Mouse (Mus musculus) midbrain, embryonic 14.5 days (tissue): Measurements from ENCODE around the gene Sec14l2. TPM values are rescaled to one million over a fixed set of nuclear protein-coding genes. Genes with fewer than 3 reads are reported as not detected.

Experiments used
- ATAC-seq: fragments of 200-750 bp; cut with Nextera tagmentation; 2 replicates; pipeline ENCODE4 v1.8.0; 2017; ENCODE audit warnings: moderate number of reproducible peaks, moderate library complexity; ENCODE audit not compliant: low FRiP score, low TSS enrichment
- DNase-seq: peaks from one replicate; pipeline ENCODE4 v3.0.0-alpha.2; 2015
- H3K27ac ChIP-seq: fragments of 300-500 bp; sonication (generic); replicated peaks from 2 replicates; pipeline ENCODE4 v1.5.1; 2014; ENCODE audit warnings: mild to moderate bottlenecking, low read depth, low read length, moderate library complexity
- H3K27me3 ChIP-seq: fragments of 300-500 bp; sonication (generic); 2 replicates; pipeline ENCODE4 v1.6.1; 2014; ENCODE audit warnings: low read length, control low read depth, mixed read lengths; ENCODE audit not compliant: control insufficient read depth, insufficient read depth
- H3K36me3 ChIP-seq: fragments of 300-500 bp; sonication (generic); 2 replicates; pipeline ENCODE4 v1.6.1; 2014; ENCODE audit warnings: low read length, control low read depth; ENCODE audit not compliant: control insufficient read depth, insufficient read depth
- H3K4me1 ChIP-seq: fragments of 300-500 bp; sonication (generic); 2 replicates; pipeline ENCODE4 v1.6.1; 2014; ENCODE audit warnings: mild to moderate bottlenecking, antibody characterized with exemption, low read length, control low read depth; ENCODE audit not compliant: control insufficient read depth, insufficient read depth
- H3K4me2 ChIP-seq: fragments of 300-500 bp; sonication (generic); 2 replicates; pipeline ENCODE4 v1.6.1; 2014; ENCODE audit warnings: mild to moderate bottlenecking, low read length, moderate library complexity
- H3K4me3 ChIP-seq: fragments of 300-500 bp; sonication (generic); replicated peaks from 2 replicates; pipeline ENCODE4 v1.5.1; 2014; ENCODE audit warnings: low read depth, low read length
- H3K9ac ChIP-seq: fragments of 300-500 bp; sonication (generic); replicated peaks from 2 replicates; pipeline ENCODE4 v1.6.1; 2014; ENCODE audit warnings: mild to moderate bottlenecking, low read length, moderate library complexity
- H3K9me3 ChIP-seq: fragments of 300-500 bp; sonication (generic); 2 replicates; pipeline ENCODE4 v1.6.1; 2016; ENCODE audit warnings: low read length, control low read depth, mixed read lengths; ENCODE audit not compliant: control insufficient read depth
- WGBS: fragments of 180-500 bp; shearing (Covaris S2); extraction: QIAGEN DNeasy Blood & Tissue Kit; methylation state at CpG from one replicate; pipeline ENCODE4 v1.1.7; 2014; 5-methylcytosine and 5-hydroxymethylcytosine counted together
- polyA plus RNA-seq: library from polyadenylated mRNA; unstranded; fragments of >200 nt; fragmentation: Nextera tagmentation; extraction: Ambion mirVana; gene quantifications from 2 replicates; pipeline ENCODE4 v1.2.1, GENCODE M21; 2014

Sec14l2 gene
- polyA plus RNA-seq = 2.0 and 3.3 TPM in 2 replicates

DNA sequence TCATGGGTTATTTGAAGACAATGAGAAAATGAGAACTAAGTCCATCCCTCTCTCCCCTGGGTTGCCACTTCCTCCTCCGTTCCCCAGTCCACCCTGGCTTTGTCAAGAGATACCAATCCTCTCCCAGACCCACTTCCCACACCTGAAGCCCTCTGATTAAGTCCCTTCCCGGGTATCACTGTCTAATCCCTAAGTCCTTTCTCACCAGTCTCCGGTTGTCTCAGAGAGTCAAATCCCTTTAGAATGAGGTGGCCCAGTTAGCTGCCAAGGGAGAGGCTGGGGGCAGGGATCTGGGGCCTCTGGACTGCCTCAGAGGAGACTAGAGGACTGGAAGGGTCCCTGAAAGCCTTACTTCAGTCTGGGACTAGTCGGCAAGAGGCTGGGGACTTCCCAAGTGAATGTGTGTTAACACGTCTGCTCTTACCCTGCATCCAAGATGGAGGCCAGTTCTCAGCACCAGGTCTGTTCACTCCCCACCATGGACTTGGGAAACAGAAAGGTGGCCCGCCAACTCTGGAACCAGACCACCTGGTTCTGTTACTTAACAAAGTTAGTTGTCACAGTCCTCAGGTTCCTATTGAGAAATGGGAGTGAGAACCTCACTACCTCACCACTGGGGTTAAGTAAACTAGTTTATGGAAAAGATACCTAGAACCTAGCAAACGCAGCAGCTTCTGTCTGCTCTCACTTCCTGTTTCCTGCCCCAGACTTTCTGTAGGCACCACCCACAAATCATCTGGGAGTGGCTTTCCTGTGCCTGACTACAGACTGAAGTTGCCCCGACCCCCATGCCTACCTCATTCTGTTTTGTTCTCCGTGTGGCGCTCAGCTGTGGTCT, at the start of gene Sec14l2:
Sec14l2 (minus strand) TSS at position 674 of the 838 bp plus-strand sequence.
- 68% methylated on average over 10 of the region's 10 CpGs for WGBS
- DNase-seq = no peak

DNA sequence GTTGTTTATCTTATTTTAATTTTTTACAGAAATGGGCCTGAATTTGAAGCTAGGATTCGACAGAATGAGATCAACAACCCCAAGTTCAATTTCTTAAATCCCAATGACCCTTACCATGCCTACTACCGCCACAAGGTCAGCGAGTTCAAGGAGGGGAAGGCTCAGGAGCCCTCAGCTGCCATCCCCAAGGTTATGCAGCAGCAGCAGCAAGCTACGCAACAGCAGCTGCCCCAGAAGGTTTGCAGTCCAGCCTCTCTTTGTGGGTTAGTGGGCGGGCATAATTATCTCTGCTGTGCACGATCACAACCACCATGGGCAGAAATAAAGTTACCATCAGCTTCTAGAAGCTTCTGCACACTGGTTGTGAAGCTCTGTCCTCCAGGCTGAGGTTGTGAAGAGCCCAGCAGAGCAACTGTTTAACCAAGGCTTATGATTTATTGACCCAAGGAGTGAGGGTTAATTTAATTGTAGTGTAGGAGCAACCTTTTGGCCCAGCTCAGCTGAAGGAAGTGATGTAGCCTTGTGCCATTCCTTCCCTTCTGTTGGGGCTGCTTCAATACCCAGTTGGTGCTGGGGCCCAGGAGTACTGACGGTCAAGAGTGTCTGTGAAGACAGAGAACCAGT, 43.4 kb upstream of the Sec14l2 start:
- Histone ChIP-seq H3K4me3 (no peak overlapping the region), H3K4me1 (peaks cover 11% of the 10 kb centered on the region), H3K27ac (no peak overlapping the region), H3K36me3 (peaks cover 98% of the 10 kb centered on the region), H3K4me2 (no peak overlapping the region), H3K9me3 (no peaks in the 10 kb centered on the region), H3K27me3 (no peaks in the 10 kb centered on the region), H3K9ac (no peak overlapping the region)
- DNase-seq (no peak), ATAC-seq (no peak)
- WGBS = 93% methylated on average over 7 of the region's 7 CpGs

More for the DNA sequence above, at the start of gene Sec14l2:
- Histone ChIP-seq H3K27ac (no peak within 1 kb of the TSS), H3K4me1 (peaks cover 4% of the 10 kb centered on the region), H3K9ac (no peak within 1 kb of the TSS), H3K9me3 (peaks cover 4% of the 10 kb centered on the region; the same call in 1 of the 2 replicates), H3K4me2 (no peak within 1 kb of the TSS), H3K36me3 (no peaks in the 10 kb centered on the region), H3K4me3 (no peak within 1 kb of the TSS), H3K27me3 (no peaks in the 10 kb centered on the region)
- no peak for ATAC-seq

DNA sequence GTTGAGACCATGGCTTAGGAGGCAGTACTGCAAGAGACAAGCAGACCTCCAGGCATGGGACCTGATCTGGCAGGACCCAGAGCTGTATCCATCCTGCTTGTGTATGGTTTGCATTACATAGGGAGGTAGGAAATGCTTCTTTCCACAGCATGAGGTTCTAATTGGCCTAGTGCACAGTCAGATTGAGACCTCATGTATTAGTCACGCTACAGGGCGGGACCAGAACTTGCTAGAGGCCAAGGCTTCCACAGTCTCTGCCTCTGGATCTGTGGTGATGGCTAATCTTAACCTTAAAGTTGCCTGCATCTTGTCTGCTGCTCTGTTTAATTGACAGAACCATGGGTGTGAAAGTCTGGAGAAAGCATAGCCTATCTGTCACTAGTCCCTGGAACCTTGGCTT, 41.5 kb upstream of the Sec14l2 start:
- DNase-seq (no peak), ATAC-seq (no peak)
- H3K4me3 ChIP-seq = no peak overlapping the region
- H3K27ac ChIP-seq = no peak overlapping the region
- H3K36me3 ChIP-seq = peaks cover 85% of the 10 kb centered on the region
- WGBS = 92% methylated on average over 2 of the region's 2 CpGs
- H3K9ac ChIP-seq = no peak overlapping the region
- no peaks in the 10 kb centered on the region for H3K9me3 ChIP-seq
- peaks cover 20% of the 10 kb centered on the region for H3K4me1 ChIP-seq
- no peak overlapping the region for H3K4me2 ChIP-seq
- H3K27me3 ChIP-seq = no peaks in the 10 kb centered on the region

DNA sequence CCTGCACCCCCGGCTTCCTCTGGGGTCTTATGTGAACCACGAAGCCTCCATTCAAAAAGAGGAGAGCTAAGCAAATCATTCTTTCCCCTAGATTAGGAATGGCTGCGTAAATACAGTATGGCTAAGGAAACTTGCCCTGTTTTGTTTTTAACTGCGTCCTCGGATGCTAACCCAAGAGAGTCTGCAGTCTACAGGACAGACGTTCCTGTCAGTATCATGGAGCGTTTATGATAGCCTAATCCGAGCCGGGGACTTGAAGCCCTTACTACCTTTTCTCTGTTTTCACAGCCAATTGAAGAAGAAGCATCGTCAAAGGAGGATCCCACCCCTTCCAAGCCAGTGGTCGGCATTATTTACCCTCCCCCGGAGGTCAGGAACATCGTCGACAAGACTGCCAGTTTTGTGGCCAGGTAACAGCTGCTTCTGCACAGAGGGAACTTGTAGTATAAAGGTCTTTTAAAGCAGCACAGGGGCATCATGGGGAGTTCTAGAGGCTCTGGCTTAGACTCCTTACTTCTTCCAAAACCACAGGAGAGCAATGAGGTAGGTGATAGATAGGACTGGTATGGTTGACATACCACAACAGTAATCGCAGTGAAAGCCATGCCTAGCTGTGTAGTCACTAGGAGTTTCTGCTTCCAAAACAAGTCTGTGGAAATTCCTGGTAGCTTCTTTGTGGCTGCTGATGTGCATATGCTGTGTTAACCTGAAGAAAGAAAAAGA, 37.7 kb upstream of the Sec14l2 start:
- no peak; the same call in 1 of the 2 replicates for ATAC-seq
- no peak for DNase-seq
- peaks cover 48% of the 10 kb centered on the region for H3K36me3 ChIP-seq
- WGBS = 10% methylated on average over 15 of the region's 15 CpGs
- peak overlapping the region; percentile 76 for H3K9ac ChIP-seq
- H3K27ac ChIP-seq = peak overlapping the region; percentile 93
- no peaks in the 10 kb centered on the region for H3K9me3 ChIP-seq
- peak overlapping the region; percentile 89 for H3K4me2 ChIP-seq
- H3K4me3 ChIP-seq = peak overlapping the region; percentile 85
- H3K4me1 ChIP-seq = peaks cover 24% of the 10 kb centered on the region
- H3K27me3 ChIP-seq = no peaks in the 10 kb centered on the region

DNA sequence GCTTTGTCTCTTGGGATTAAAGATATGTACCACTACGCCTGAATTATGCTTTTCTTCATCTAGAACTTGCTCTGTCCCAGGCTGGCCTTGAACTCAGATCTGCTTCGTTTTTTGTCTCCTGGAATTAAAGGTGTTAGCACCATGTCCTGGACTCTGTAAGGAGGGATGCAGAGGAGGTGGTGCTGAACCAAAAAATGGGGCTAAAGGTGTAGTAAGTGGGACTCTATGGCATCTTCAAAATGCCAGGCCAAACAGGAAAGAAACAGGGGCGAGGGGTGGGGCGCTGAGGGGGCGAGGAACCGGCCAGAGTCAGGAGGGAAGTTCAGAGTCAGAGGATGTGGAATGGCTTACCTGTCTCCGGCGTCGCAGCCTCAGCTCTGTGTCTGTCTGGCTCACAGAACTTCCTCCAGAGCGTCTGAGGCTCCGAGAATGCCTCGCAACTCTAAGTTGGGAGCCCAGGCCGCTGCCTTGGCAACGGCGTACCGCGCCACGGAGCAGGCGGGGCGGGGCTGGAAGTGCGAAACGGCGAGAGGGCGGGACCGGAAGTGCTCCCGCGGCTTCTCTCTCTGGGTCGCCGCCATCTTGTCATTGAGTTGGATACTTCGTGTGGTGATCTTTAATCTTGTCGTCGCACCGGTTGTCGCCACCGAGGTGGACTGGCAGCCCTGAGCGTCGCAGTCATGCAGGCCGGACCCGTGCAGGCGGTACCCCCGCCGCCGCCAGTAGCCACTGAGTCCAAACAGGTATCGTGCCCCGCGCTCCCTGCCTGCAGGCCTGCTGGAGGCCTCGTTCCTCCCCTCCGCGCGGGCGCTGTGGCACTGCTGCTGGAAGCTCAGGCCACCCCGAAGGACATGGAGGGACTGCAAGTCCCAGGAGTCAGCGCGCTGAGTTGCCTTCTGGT, 36.8 kb upstream of the Sec14l2 start, which contains the start of the genes Ccdc157 and Sf3a1:
Ccdc157 (minus strand) TSS at position 486 of the 901 bp plus-strand sequence.
Sf3a1 (plus strand) TSS at position 543 of the 901 bp plus-strand sequence.
- Histone ChIP-seq H3K9me3 (no peaks in the 10 kb centered on the region), H3K9ac (peak within 1 kb of the TSS; percentile 76), H3K4me3 (peak within 1 kb of the TSS; percentile 85), H3K4me2 (peak within 1 kb of the TSS; percentile 89), H3K27me3 (no peaks in the 10 kb centered on the region), H3K27ac (peak within 1 kb of the TSS; percentile 93), H3K36me3 (peaks cover 39% of the 10 kb centered on the region), H3K4me1 (peaks cover 24% of the 10 kb centered on the region)
- DNase-seq = peak; percentile 97
- peak; percentile 98 for ATAC-seq
- 2% methylated on average over 54 of the region's 54 CpGs for WGBS

DNA sequence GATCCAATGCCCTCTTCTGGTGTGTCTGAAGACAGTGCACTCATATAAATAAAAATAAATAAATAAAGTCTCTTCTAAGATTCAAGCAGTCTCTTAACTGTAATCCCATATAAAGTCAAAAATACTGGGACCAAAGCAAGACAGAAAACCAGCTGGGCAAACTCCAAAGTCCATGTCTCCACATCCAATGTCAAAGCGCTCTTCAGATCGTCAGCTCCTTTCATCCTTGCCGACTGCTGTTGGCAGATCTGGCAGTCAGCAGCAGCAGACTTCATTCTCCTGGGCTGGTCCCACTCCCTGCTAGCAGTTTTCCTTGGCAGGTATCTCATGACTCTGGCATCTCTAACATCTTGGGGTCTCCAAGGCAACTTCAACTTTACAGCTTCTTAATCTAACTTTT, 35.5 kb upstream of the Sec14l2 start:
- DNase-seq (no peak), ATAC-seq (no peak)
- no peak overlapping the region for H3K4me3 ChIP-seq
- H3K9ac ChIP-seq = no peak overlapping the region
- peaks cover 24% of the 10 kb centered on the region for H3K4me1 ChIP-seq
- H3K36me3 ChIP-seq = peaks cover 25% of the 10 kb centered on the region
- WGBS = 94% methylated on average over 3 of the region's 3 CpGs
- no peak overlapping the region for H3K4me2 ChIP-seq
- no peaks in the 10 kb centered on the region for H3K27me3 ChIP-seq
- H3K9me3 ChIP-seq = no peaks in the 10 kb centered on the region
- H3K27ac ChIP-seq = no peak overlapping the region

DNA sequence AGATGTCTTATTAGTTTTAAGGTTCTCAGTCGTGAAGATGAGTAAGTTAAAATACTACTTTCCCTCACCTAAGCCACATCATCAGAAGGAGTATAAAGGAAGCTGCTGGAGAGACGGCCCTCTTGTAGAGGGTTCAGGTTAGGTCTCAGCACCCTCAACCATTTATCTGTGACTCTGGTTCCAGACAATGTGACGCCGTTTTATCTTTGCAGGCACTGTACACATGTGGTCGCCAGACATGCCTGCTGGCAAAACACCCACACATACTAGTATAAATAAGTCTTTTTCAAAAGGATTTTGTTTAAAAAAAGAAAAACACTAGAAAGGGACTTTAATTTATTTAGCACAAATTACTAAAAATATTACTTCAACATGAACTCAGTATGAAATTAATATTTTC, 32.4 kb upstream of the Sec14l2 start:
- Histone ChIP-seq H3K36me3 (no peaks in the 10 kb centered on the region), H3K27me3 (no peaks in the 10 kb centered on the region), H3K4me2 (no peak overlapping the region), H3K4me1 (peaks cover 6% of the 10 kb centered on the region; the same call in 1 of the 2 replicates), H3K27ac (no peak overlapping the region), H3K9me3 (no peaks in the 10 kb centered on the region), H3K9ac (no peak overlapping the region), H3K4me3 (no peak overlapping the region)
- no peak for DNase-seq
- 94% methylated on average over 5 of the region's 5 CpGs for WGBS
- no peak for ATAC-seq

DNA sequence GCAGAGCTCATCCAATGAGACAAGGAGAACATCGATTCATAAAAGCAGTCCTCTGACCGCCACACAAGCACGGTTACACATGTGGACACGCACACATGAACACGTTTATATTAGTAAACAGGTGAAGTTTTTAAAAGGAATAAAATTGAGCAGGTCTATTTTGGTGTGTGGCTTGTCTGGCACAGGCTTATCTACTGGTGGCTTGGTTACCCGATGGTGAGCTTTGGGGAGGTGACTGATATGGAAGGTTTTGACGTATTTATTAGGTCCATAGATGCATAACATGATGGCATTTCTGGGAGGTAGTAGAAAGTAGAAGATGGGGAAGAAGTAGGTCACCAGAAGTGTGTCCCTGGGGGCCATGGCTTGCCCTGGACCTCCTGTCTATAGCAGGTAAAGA, 30.5 kb upstream of the Sec14l2 start:
- no peaks in the 10 kb centered on the region for H3K27me3 ChIP-seq
- H3K9me3 ChIP-seq = no peaks in the 10 kb centered on the region
- H3K27ac ChIP-seq = no peak overlapping the region
- no peak for ATAC-seq
- H3K36me3 ChIP-seq = no peaks in the 10 kb centered on the region
- WGBS = 93% methylated on average over 7 of the region's 7 CpGs
- DNase-seq = no peak
- no peak overlapping the region for H3K9ac ChIP-seq
- no peaks in the 10 kb centered on the region for H3K4me1 ChIP-seq
- no peak overlapping the region for H3K4me3 ChIP-seq
- H3K4me2 ChIP-seq = no peak overlapping the region
